Mouse (Mus musculus): ENCODE measurements at regions not wholly inside any gene's neighbourhood (a gene's known extent, or its start where the extent isn't known, plus 50 kb on each side); places are given as distances from the start of the nearest gene placed in this dataset.
"Not testable (repeated sequence)": the region's sequence is repeated elsewhere in the genome, so short reads cannot be mapped to it uniquely, and the experiment has no call there.

- DNase-seq (ENCODE audit: low spot score): no peak
Measured at GRCm38 (mm10) chr12:15410419-15410818, 406.3 kb downstream of the Trib2 start.

GRCm38 (mm10) chr12:15407577-15407976, 409.1 kb downstream of the Trib2 start:
- DNase-seq (ENCODE audit: low spot score): not testable (repeated sequence)

- DNase-seq (ENCODE audit: low spot score): no peak
Measured at GRCm38 (mm10) chr12:15392641-15393040, 424.1 kb downstream of the Trib2 start.

GRCm38 (mm10) chr12:15388574-15388973, 428.1 kb downstream of the Trib2 start:
- DNase-seq (ENCODE audit: low spot score): no peak

- no peak for DNase-seq (ENCODE audit: low spot score)
Measured at GRCm38 (mm10) chr12:15357808-15358207, 458.9 kb downstream of the Trib2 start.

GRCm38 (mm10) chr12:15320697-15321449, 495.8 kb downstream of the Trib2 start:
- DNase-seq (ENCODE audit: low spot score): no peak

GRCm38 (mm10) chr12:15319647-15320046, 497.1 kb downstream of the Trib2 start:
- DNase-seq (ENCODE audit: low spot score): no peak

GRCm38 (mm10) chr12:15294898-15295297, 521.8 kb downstream of the Trib2 start:
- no peak for DNase-seq (ENCODE audit: low spot score)

- DNase-seq (ENCODE audit: low spot score): no peak
Measured at GRCm38 (mm10) chr12:15262165-15262564, 554.6 kb downstream of the Trib2 start.

- no peak for DNase-seq (ENCODE audit: low spot score)
Measured at GRCm38 (mm10) chr12:15261604-15262003, 555.1 kb downstream of the Trib2 start.

- DNase-seq (ENCODE audit: low spot score): peak; percentile 4
Measured at GRCm38 (mm10) chr12:15260907-15261415, 555.8 kb downstream of the Trib2 start.

- DNase-seq (ENCODE audit: low spot score): no peak
Measured at GRCm38 (mm10) chr12:15244966-15245365, 571.8 kb downstream of the Trib2 start.

- no peak for DNase-seq (ENCODE audit: low spot score)
Measured at GRCm38 (mm10) chr12:15222497-15223170, 594.1 kb downstream of the Trib2 start.

- DNase-seq (ENCODE audit: low spot score): peak; percentile 5
Measured at GRCm38 (mm10) chr12:15218504-15218903, 598.2 kb downstream of the Trib2 start.

GRCm38 (mm10) chr12:15216180-15216579, 600.5 kb downstream of the Trib2 start:
- DNase-seq (ENCODE audit: low spot score): no peak

GRCm38 (mm10) chr12:15174411-15175041, 642.2 kb downstream of the Trib2 start:
- no peak for DNase-seq (ENCODE audit: low spot score)

GRCm38 (mm10) chr12:15162605-15163004, 654.1 kb downstream of the Trib2 start:
- DNase-seq (ENCODE audit: low spot score): no peak

GRCm38 (mm10) chr12:15161864-15162263, 654.9 kb downstream of the Trib2 start:
- no peak for DNase-seq (ENCODE audit: low spot score)

GRCm38 (mm10) chr12:15160478-15160998, 656.2 kb downstream of the Trib2 start:
- no peak for DNase-seq (ENCODE audit: low spot score)

- DNase-seq (ENCODE audit: low spot score): no peak
Measured at GRCm38 (mm10) chr12:15146398-15146797, 670.3 kb downstream of the Trib2 start.

- peak; percentile 8 for DNase-seq (ENCODE audit: low spot score)
Measured at GRCm38 (mm10) chr12:15137039-15137438, 679.7 kb downstream of the Trib2 start.

GRCm38 (mm10) chr12:15124179-15124578, 692.5 kb downstream of the Trib2 start:
- no peak for DNase-seq (ENCODE audit: low spot score)

Measured in embryo, embryonic 10.5 days (tissue).